Mouse (Mus musculus): Measurements from ENCODE around the gene Cstb. TPM values are rescaled to one million over a fixed set of nuclear protein-coding genes. Genes with fewer than 3 reads are reported as not detected.

Cstb gene
- total and polyA plus RNA-seq, 3 experiments = 71.9 to 76.7 TPM; not detected in 1

DNA sequence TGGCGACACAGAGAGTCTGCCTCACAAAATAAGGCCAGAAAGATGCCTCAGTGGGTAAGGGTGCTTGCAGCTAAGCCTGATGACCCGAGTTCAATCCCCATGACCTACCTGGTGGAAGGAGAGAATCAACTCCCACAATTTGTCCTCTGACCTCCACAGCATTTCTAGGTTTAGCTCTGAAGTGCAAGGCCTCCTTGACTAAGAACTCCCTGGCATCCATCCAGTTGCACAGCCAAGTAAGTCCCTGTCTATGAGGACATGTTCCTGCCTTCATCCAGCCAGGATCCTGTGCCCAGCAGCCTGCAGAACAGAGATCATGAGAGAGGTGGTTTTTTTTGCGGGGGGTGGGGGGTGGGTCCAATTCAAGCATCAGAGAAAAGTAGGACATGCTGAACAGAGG is 46.6 kb downstream of the Cstb start:
- no peaks in the 10 kb centered on the region for H3K27me3 ChIP-seq (ENCODE audit: control insufficient read depth in 1 of 2, insufficient read depth in 2 of 2, low read length in 2 of 2)
- no peaks in the 10 kb centered on the region for H3K79me2 ChIP-seq (ENCODE audit: control insufficient read depth, insufficient read depth, low read length, poor library complexity)
- no peak overlapping the region for H3K4me3 ChIP-seq (ENCODE audit: control insufficient read depth in 1 of 2, insufficient read depth in 1 of 2, low read depth in 2 of 2, low read length in 2 of 2)
- no peaks in the 10 kb centered on the region for H3K9me3 ChIP-seq (replicated peaks; ENCODE audit: insufficient read depth, low read length)
- H3K36me3 ChIP-seq (ENCODE audit: control insufficient read depth in 1 of 2, insufficient read depth in 2 of 2, low read length in 2 of 2) = peaks cover 0 to 3% of the 10 kb centered on the region in 2 experiments; a peak in 2 of 4 replicates
- H3K9ac ChIP-seq (ENCODE audit: control insufficient read depth, low read depth, low read length, poor library complexity, severe bottlenecking) = no peak overlapping the region
- no peak overlapping the region for H3K27ac ChIP-seq (ENCODE audit: control insufficient read depth, low read depth, low read length)
- H3K4me1 ChIP-seq (ENCODE audit: control insufficient read depth in 1 of 2, insufficient read depth in 2 of 2, low read length in 2 of 2) = peaks cover 14 to 29% of the 10 kb centered on the region in 2 experiments
- no peak for DNase-seq (ENCODE audit: low read depth, low spot score)
- TF ChIP-seq RCOR1 (IDR thresholded peaks at IDR 0.05; ENCODE audit: low read depth, low read length) (no peak), MAZ (IDR thresholded peaks at IDR 0.05; ENCODE audit: low read depth, low read length) (no peak), MAX (IDR thresholded peaks at IDR 0.05; ENCODE audit: low read length) (no peak), ZMIZ1 (IDR thresholded peaks at IDR 0.05; ENCODE audit: low read depth, low read length) (no peak), ZC3H11A (IDR thresholded peaks at IDR 0.05; ENCODE audit: low read depth, low read length) (no peak), MXI1 (IDR thresholded peaks at IDR 0.05; ENCODE audit: low read depth, low read length) (no peak), EP300 (IDR thresholded peaks at IDR 0.05; ENCODE audit: low read depth in 1 of 2, low read length in 2 of 2) (no peak), MYC (IDR thresholded peaks at IDR 0.05; ENCODE audit: low read depth, low read length) (no peak), TAL1 (IDR thresholded peaks at IDR 0.05; ENCODE audit: low read length) (no peak), E2F4 (IDR thresholded peaks at IDR 0.05; ENCODE audit: borderline replicate concordance, low read depth, low read length) (no peak)

DNA sequence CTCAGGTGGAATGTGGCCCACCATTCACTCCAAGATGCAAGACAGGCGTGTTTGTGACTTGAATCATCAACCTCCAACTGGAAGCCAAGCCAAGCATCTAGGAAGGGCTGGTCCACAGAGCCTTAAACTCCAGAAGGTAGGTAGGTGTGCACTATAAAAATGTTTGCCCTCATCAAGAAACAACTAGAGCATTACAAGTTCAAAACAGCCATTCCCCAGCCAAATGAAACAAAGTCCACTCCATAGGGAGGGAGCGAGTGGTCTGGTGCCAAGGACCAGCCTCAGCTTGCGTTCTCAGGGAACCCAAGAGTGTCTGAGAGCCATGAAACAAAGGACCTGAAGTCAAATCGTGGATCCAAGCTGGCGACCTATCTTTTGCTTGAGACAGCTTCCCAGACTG is 48.0 kb downstream of the Cstb start:
- Histone ChIP-seq H3K4me3 (ENCODE audit: control insufficient read depth in 1 of 2, insufficient read depth in 1 of 2, low read depth in 2 of 2, low read length in 2 of 2) (no peak overlapping the region), H3K9me3 (replicated peaks; ENCODE audit: insufficient read depth, low read length) (no peaks in the 10 kb centered on the region), H3K36me3 (ENCODE audit: control insufficient read depth in 1 of 2, insufficient read depth in 2 of 2, low read length in 2 of 2) (peaks cover 0 to 8% of the 10 kb centered on the region in 2 experiments; a peak in 2 of 4 replicates), H3K4me1 (ENCODE audit: control insufficient read depth in 1 of 2, insufficient read depth in 2 of 2, low read length in 2 of 2) (peaks cover 14 to 36% of the 10 kb centered on the region in 2 experiments), H3K79me2 (ENCODE audit: control insufficient read depth, insufficient read depth, low read length, poor library complexity) (no peaks in the 10 kb centered on the region), H3K27me3 (ENCODE audit: control insufficient read depth in 1 of 2, insufficient read depth in 2 of 2, low read length in 2 of 2) (no peaks in the 10 kb centered on the region), H3K27ac (ENCODE audit: control insufficient read depth, low read depth, low read length) (no peak overlapping the region), H3K9ac (ENCODE audit: control insufficient read depth, low read depth, low read length, poor library complexity, severe bottlenecking) (no peak overlapping the region)
- DNase-seq (ENCODE audit: low read depth, low spot score) = no peak
- TF ChIP-seq CTCF (IDR thresholded peaks at IDR 0.05 in 2 of 3, conservative IDR thresholded peaks at IDR 0.05 in 1 of 3; ENCODE audit: control insufficient read depth in 1 of 3, insufficient read depth in 1 of 3, low read depth in 2 of 3, low read length in 3 of 3, poor library complexity in 1 of 3, severe bottlenecking in 1 of 3) (no peak), POLR2AphosphoS2 (IDR thresholded peaks at IDR 0.05; ENCODE audit: low read length) (no peak), RCOR1 (IDR thresholded peaks at IDR 0.05; ENCODE audit: low read depth, low read length) (no peak), HCFC1 (IDR thresholded peaks at IDR 0.05; ENCODE audit: low read depth, low read length) (no peak), USF2 (IDR thresholded peaks at IDR 0.05; ENCODE audit: borderline replicate concordance in 1 of 2, insufficient read depth in 1 of 2, low read depth in 1 of 2, low read length in 2 of 2) (no peak), GATA1 (IDR thresholded peaks at IDR 0.05; ENCODE audit: low read depth, low read length) (no peak), UBTF (IDR thresholded peaks at IDR 0.05; ENCODE audit: borderline replicate concordance, insufficient read depth, low read depth, low read length) (no peak), EP300 (IDR thresholded peaks at IDR 0.05; ENCODE audit: low read depth in 1 of 2, low read length in 2 of 2) (no peak), KAT2A (conservative IDR thresholded peaks at IDR 0.05; ENCODE audit: low read depth, low read length) (no peak), RAD21 (IDR thresholded peaks at IDR 0.05; ENCODE audit: low read depth, low read length) (no peak)
